Mouse (Mus musculus) right cerebral cortex, postnatal 14 days (tissue): ENCODE results near the gene Lingo1.

Source experiments
- DNase-seq: peaks from one replicate; pipeline ENCODE4 v3.0.0; 2022

Gene Lingo1

GRCm38 (mm10) chr9:56795721-56796655 is at the start of gene Lingo1:
Gene Lingo1, minus strand, starts transcription at chr9:56796468.
- peak; percentile 84 for DNase-seq

- no peak for DNase-seq
Observed at GRCm38 (mm10) chr9:56844644-56845043, 48.4 kb upstream of the Lingo1 start.

GRCm38 (mm10) chr9:56843679-56844188 is 47.5 kb upstream of the Lingo1 start:
- DNase-seq: peak; percentile 68

GRCm38 (mm10) chr9:56842303-56842719 is 46.0 kb upstream of the Lingo1 start:
- DNase-seq: no peak

GRCm38 (mm10) chr9:56841864-56842263 is 45.6 kb upstream of the Lingo1 start:
- DNase-seq: no peak

- DNase-seq: no peak
Observed at GRCm38 (mm10) chr9:56840721-56841120, 44.5 kb upstream of the Lingo1 start.

- no peak for DNase-seq
Observed at GRCm38 (mm10) chr9:56835152-56835551, 38.9 kb upstream of the Lingo1 start.

GRCm38 (mm10) chr9:56832900-56833299 is 36.6 kb upstream of the Lingo1 start:
- peak; percentile 26 for DNase-seq

GRCm38 (mm10) chr9:56831904-56832303 is 35.6 kb upstream of the Lingo1 start:
- no peak for DNase-seq

GRCm38 (mm10) chr9:56830162-56830561 is 33.9 kb upstream of the Lingo1 start:
- peak; percentile 44 for DNase-seq

- no peak for DNase-seq
Observed at GRCm38 (mm10) chr9:56828841-56829240, 32.6 kb upstream of the Lingo1 start.

GRCm38 (mm10) chr9:56828146-56828545 is 31.9 kb upstream of the Lingo1 start:
- no peak for DNase-seq

GRCm38 (mm10) chr9:56825476-56826213 is 29.4 kb upstream of the Lingo1 start:
- peak; percentile 22 for DNase-seq

- peak; percentile 35 for DNase-seq
Observed at GRCm38 (mm10) chr9:56824900-56825299, 28.6 kb upstream of the Lingo1 start.

GRCm38 (mm10) chr9:56810916-56811315 is 14.6 kb upstream of the Lingo1 start:
- DNase-seq: no peak

- DNase-seq: no peak
Observed at GRCm38 (mm10) chr9:56807990-56808389, 11.7 kb upstream of the Lingo1 start.

- no peak for DNase-seq
Observed at GRCm38 (mm10) chr9:56803146-56803545, 6.9 kb upstream of the Lingo1 start.

- DNase-seq: peak; percentile 77
Observed at GRCm38 (mm10) chr9:56797876-56798275, 1.6 kb upstream of the Lingo1 start.

GRCm38 (mm10) chr9:56796656-56797131 is 426 bp upstream of the Lingo1 start:
- peak; percentile 48 for DNase-seq

GRCm38 (mm10) chr9:56791696-56792261 is 4.5 kb downstream of the Lingo1 start:
- DNase-seq: no peak

- no peak for DNase-seq
Observed at GRCm38 (mm10) chr9:56784576-56784975, 11.7 kb downstream of the Lingo1 start.

GRCm38 (mm10) chr9:56776881-56777801 is 19.1 kb downstream of the Lingo1 start:
- DNase-seq: no peak
